Mouse (Mus musculus): ENCODE results near the gene Slc35e4. TPM values are rescaled to one million over a fixed set of nuclear protein-coding genes. Genes with fewer than 3 reads are reported as not detected.

Gene Slc35e4
- polyA plus RNA-seq, 1 experiment from 2014 or later, result 20.7 TPM

- Histone ChIP-seq H3K36me3 (ENCODE audit: control insufficient read depth, insufficient read depth, low read length) (no peaks in the 10 kb centered on the region), H3K9ac (ENCODE audit: low read depth, low read length) (peak overlapping the region; percentile 67; the same call in 1 of the 2 replicates), H3K9me3 (replicated peaks; ENCODE audit: control insufficient read depth, low read length, poor library complexity, severe bottlenecking) (no peaks in the 10 kb centered on the region), H3K27me3 (ENCODE audit: control insufficient read depth, insufficient read depth, low read depth, low read length) (no peaks in the 10 kb centered on the region), H3K4me1 (ENCODE audit: control insufficient read depth, insufficient read depth, low read length) (peaks cover 5% of the 10 kb centered on the region; the same call in 1 of the 2 replicates), H3K27ac (ENCODE audit: low read length) (no peak overlapping the region), H3K4me3 (ENCODE audit: low read depth, low read length) (peak overlapping the region; percentile 53), H3K4me2 (ENCODE audit: low read length) (peak overlapping the region; percentile 81)
- peak; percentile 15; the same call in 1 of the 2 replicates for ATAC-seq
- 76% methylated on average over 19 of the region's 19 CpGs for WGBS
Measured at GRCm38 (mm10) chr11:3862661-3863453, 51.6 kb downstream of the Slc35e4 start.

- Histone ChIP-seq H3K36me3 (ENCODE audit: control insufficient read depth, insufficient read depth, low read length) (no peaks in the 10 kb centered on the region), H3K4me2 (ENCODE audit: low read length) (no peak overlapping the region), H3K4me3 (ENCODE audit: low read depth, low read length) (no peak overlapping the region), H3K4me1 (ENCODE audit: control insufficient read depth, insufficient read depth, low read length) (peaks cover 5% of the 10 kb centered on the region; the same call in 1 of the 2 replicates), H3K9me3 (replicated peaks; ENCODE audit: control insufficient read depth, low read length, poor library complexity, severe bottlenecking) (no peaks in the 10 kb centered on the region), H3K27me3 (ENCODE audit: control insufficient read depth, insufficient read depth, low read depth, low read length) (no peaks in the 10 kb centered on the region), H3K27ac (ENCODE audit: low read length) (no peak overlapping the region), H3K9ac (ENCODE audit: low read depth, low read length) (no peak overlapping the region)
- 73% methylated on average over 4 of the region's 4 CpGs for WGBS
- ATAC-seq, result no peak
Measured at GRCm38 (mm10) chr11:3860361-3860760, 54.1 kb downstream of the Slc35e4 start.

- H3K9ac ChIP-seq (ENCODE audit: low read depth, low read length), result no peak overlapping the region
- H3K9me3 ChIP-seq (replicated peaks; ENCODE audit: control insufficient read depth, low read length, poor library complexity, severe bottlenecking), result no peaks in the 10 kb centered on the region
- H3K27me3 ChIP-seq (ENCODE audit: control insufficient read depth, insufficient read depth, low read depth, low read length), result no peaks in the 10 kb centered on the region
- ATAC-seq, result no peak
- no peak overlapping the region for H3K27ac ChIP-seq (ENCODE audit: low read length)
- H3K36me3 ChIP-seq (ENCODE audit: control insufficient read depth, insufficient read depth, low read length), result no peaks in the 10 kb centered on the region
- 96% methylated on average over 4 of the region's 4 CpGs for WGBS
- no peak overlapping the region for H3K4me3 ChIP-seq (ENCODE audit: low read depth, low read length)
- no peak overlapping the region for H3K4me2 ChIP-seq (ENCODE audit: low read length)
- H3K4me1 ChIP-seq (ENCODE audit: control insufficient read depth, insufficient read depth, low read length), result peaks cover 5% of the 10 kb centered on the region; the same call in 1 of the 2 replicates
Measured at GRCm38 (mm10) chr11:3859778-3860177, 54.7 kb downstream of the Slc35e4 start.

GRCm38 (mm10) chr11:3857902-3858301 is 56.6 kb downstream of the Slc35e4 start:
- Histone ChIP-seq H3K4me1 (ENCODE audit: control insufficient read depth, insufficient read depth, low read length) (no peaks in the 10 kb centered on the region), H3K9ac (ENCODE audit: low read depth, low read length) (no peak overlapping the region), H3K27me3 (ENCODE audit: control insufficient read depth, insufficient read depth, low read depth, low read length) (no peaks in the 10 kb centered on the region), H3K4me3 (ENCODE audit: low read depth, low read length) (no peak overlapping the region), H3K4me2 (ENCODE audit: low read length) (no peak overlapping the region), H3K9me3 (replicated peaks; ENCODE audit: control insufficient read depth, low read length, poor library complexity, severe bottlenecking) (no peaks in the 10 kb centered on the region; the same call in 1 of the 2 replicates), H3K27ac (ENCODE audit: low read length) (no peak overlapping the region), H3K36me3 (ENCODE audit: control insufficient read depth, insufficient read depth, low read length) (no peaks in the 10 kb centered on the region)
- ATAC-seq, result no peak
- 78% methylated on average over 5 of the region's 5 CpGs for WGBS

Other genes with a start within 250 kb of the Slc35e4 start
- gene Osbp2, start 50.8 kb downstream of the Slc35e4 start, polyA plus RNA-seq (2015; fragmentation: Nextera tagmentation; extraction: Ambion mirVana), result 35.7 and 40.9 TPM in 2 replicates
- gene 4921536K21Rik, start 19.6 kb downstream of the Slc35e4 start, polyA plus RNA-seq (2015; fragmentation: Nextera tagmentation; extraction: Ambion mirVana), result 0.80 and 0.87 TPM in 2 replicates
- gene Dusp18, start 19.4 kb downstream of the Slc35e4 start, polyA plus RNA-seq (2015; fragmentation: Nextera tagmentation; extraction: Ambion mirVana), result 43.5 and 48.4 TPM in 2 replicates
- 19.5 and 20.8 TPM in 2 replicates for gene Tcn2, start 17.5 kb upstream of the Slc35e4 start, polyA plus RNA-seq (2015; fragmentation: Nextera tagmentation; extraction: Ambion mirVana)
- gene Pes1, start 49.3 kb upstream of the Slc35e4 start, polyA plus RNA-seq (2015; fragmentation: Nextera tagmentation; extraction: Ambion mirVana), result 59.1 and 61.5 TPM in 2 replicates
- 0.25 TPM in 1 of 2 replicates, not detected in the other for gene 4930556J24Rik, start 62.1 kb upstream of the Slc35e4 start, polyA plus RNA-seq (2015; fragmentation: Nextera tagmentation; extraction: Ambion mirVana)
- gene Gal3st1, start 69.0 kb upstream of the Slc35e4 start, polyA plus RNA-seq (2015; fragmentation: Nextera tagmentation; extraction: Ambion mirVana), result 7.3 and 8.2 TPM in 2 replicates
- not detected in 2 replicates for gene Sec14l4, start 116.8 kb upstream of the Slc35e4 start, polyA plus RNA-seq (2015; fragmentation: Nextera tagmentation; extraction: Ambion mirVana)
- gene Sec14l3, start 150.2 kb upstream of the Slc35e4 start, polyA plus RNA-seq (2015; fragmentation: Nextera tagmentation; extraction: Ambion mirVana), result 2.6 and 2.8 TPM in 2 replicates
- 12.8 and 14.4 TPM in 2 replicates for gene Mtfp1, start 180.8 kb upstream of the Slc35e4 start, polyA plus RNA-seq (2015; fragmentation: Nextera tagmentation; extraction: Ambion mirVana)
- 4.2 and 4.8 TPM in 2 replicates for gene Sec14l2, start 208.8 kb upstream of the Slc35e4 start, polyA plus RNA-seq (2015; fragmentation: Nextera tagmentation; extraction: Ambion mirVana)
- 52.0 and 53.6 TPM in 2 replicates for gene Rnf215, start 220.5 kb upstream of the Slc35e4 start, polyA plus RNA-seq (2015; fragmentation: Nextera tagmentation; extraction: Ambion mirVana)
- gene Ccdc157, start 245.6 kb upstream of the Slc35e4 start, polyA plus RNA-seq (2015; fragmentation: Nextera tagmentation; extraction: Ambion mirVana), result 9.1 and 10.9 TPM in 2 replicates
- 53.8 and 54.0 TPM in 2 replicates for gene Sf3a1, start 245.7 kb upstream of the Slc35e4 start, polyA plus RNA-seq (2015; fragmentation: Nextera tagmentation; extraction: Ambion mirVana)

Measured in midbrain, embryonic 16.5 days (tissue).